Mouse (Mus musculus): Measurements from ENCODE around the gene Hist2h2be. TPM values are rescaled to one million over a fixed set of nuclear protein-coding genes. Genes with fewer than 3 reads are reported as not detected.

Hist2h2be gene
- polyA plus RNA-seq, 2 experiments from 2014 or later = 1.5 to 3.3 TPM

DNA sequence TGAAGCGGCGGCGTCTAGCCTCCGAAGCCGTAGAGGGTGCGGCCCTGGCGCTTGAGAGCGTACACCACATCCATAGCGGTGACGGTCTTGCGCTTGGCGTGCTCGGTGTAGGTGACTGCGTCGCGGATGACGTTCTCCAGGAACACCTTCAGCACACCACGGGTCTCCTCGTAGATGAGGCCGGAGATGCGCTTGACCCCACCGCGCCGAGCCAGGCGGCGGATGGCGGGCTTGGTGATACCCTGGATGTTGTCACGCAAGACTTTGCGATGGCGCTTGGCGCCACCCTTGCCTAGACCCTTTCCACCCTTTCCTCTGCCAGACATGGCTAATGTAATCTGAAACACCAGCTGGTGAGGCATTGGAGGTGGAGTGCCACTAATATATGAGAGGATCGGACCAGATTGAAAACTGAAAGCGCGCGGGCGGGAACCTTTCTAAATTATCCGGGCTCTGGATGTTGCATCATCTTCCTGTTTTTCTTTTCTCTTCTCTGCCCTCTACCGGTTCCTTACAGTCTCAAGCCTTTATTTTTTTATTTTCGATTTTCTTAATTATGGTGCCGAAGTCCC lies 42.1 kb downstream of the Hist2h2be start, which contains the start of gene Hist2h4:
Hist2h4 (minus strand) TSS at position 333 of the 572 bp plus-strand sequence.
- ATAC-seq = peak; percentile 83

DNA sequence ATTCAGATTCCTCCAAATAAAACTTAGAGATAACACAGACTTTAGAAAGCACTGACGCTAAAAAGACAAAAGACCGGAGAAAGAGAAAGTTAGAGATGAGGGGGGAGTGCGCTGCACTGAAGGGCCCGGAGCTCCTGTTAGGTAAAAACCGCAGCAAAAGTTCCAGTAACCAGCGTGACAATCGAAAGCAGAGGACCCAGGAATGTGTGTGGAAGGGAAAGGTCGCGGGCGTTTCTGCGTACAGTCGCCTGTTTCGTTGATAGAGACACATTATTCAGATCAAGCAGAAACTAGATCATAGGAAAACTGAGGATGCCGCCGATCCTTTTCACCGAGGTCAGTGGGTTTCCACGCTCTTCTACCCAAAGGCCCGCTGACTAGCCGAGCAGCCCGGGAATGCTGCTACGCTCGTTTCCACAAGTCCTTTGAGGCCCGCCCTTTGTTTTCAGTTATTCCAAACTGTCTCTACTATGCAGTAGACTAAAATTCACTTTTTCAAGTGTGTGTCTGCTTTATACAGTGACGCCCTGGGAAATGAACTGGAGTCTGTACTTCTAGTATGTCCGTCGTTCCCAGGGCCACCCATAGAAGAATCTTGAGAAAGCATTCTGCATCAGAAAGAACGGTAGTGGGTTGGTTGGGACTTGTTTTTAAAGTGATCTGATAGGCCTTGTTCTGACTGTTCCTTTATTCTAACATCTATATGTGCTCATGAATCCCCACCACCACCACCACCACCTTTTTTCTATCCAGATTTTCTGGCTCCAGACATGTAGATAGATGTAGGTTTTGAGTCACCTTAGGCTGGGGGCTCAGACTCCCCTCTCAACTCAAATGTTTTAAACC lies 42.9 kb downstream of the Hist2h2be start:
- ATAC-seq = peak; percentile 25

DNA sequence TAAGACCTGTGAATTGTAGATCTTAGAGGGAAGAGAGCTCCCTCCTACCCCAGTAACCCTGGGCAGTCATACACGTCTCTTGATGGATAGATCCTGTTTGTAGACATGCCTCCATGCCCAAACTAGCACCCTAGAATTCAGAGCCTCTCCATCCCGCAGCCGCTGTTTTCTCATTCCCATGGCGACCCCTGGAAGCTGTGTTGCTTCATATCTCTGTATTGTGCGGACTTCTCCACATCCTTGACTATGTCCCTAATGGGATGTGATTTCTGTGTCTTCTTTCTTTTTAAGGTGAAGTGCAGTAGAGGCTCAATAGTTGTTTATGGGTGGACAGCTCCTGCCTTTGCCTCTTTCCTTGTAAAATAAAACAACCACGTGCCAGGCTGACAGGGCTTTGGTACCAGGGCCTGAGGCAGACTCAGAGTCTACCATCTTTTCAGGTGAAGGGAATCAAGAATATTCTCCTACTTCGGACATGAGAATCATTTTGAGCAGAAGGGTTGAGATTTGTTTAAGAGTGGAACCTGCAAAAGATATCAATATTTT lies 43.6 kb downstream of the Hist2h2be start:
- no peak for ATAC-seq

DNA sequence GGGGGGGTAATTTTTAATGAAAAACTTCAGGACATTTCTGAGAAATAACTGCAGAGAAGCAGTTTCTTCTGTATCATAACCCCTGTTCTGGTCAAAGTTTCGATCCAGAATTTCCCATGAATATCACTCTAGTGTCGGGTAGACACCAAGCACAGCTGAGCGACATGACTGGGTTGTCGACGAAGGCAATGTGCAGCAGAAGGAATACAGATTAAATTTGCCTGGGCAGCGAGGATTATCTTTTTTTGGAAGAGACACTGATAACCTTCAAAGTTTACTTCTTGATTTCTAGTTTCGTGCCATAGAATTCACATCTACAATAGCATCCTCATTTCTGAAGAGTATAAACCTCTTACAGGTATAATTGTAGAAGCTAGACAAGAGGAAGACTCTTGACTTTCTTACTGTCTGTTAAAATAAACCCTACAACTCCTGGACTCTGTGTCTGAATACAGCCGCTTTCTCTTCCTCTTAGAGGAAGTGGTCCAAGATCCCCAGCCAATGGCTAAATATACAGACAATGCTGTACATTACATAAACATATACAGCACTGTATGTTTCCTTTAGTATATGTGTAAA lies 45.3 kb downstream of the Hist2h2be start:
- ATAC-seq = no peak

DNA sequence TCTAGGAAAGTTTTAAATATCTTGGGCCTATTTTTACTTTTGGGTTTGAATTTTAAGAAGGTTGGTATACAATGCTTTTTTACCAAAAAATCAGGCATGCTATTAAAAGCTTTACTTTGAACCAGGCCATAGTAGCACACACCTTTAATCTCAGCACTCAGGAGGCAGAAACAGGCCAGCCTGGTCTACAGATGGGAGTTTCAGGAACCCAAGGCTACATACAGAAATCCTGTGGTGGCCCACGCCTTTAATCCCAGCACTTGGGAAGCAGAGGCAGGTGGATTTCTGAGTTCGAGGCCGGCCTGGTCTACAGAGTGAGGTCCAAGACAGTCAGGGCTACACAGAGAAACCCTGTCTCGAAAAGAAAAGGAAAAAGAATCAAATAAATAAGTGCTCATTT lies 46.6 kb downstream of the Hist2h2be start:
- ATAC-seq = no peak

DNA sequence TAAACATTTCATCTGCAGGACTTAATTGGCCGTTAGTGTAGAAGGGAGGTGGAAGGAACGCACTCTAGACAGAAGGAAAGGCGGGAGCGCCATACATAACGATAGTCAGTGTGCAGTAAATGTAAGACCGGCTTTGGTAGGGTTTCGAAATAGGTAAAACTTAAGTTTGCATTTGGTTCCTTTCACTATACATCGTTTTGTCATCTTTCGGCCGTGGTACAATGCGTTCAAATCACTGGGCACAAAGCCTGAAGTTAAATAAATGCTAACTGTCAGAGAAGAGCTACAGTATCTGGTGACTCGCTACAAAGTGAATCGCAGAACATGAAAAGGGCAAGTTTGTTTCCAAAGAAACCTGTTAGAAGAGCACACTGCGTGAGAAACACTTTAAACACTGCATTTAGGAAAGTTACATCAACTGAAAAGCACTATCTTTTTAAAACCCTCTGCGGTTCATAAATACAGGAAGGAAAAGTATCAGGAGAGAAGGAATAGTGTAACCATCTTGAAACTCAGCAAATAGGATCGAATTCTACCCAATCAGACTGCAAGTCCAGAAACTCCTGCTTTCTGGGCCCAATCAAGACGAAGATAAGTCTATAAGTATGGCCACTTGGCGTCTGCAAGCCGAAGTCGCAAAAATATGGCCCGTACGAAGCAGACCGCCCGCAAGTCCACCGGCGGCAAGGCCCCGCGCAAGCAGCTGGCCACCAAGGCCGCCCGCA lies 47.3 kb downstream of the Hist2h2be start, which contains the start of gene Hist2h3b:
Hist2h3b (plus strand) TSS at position 604 of the 725 bp plus-strand sequence.
- ATAC-seq = peak; percentile 33

DNA sequence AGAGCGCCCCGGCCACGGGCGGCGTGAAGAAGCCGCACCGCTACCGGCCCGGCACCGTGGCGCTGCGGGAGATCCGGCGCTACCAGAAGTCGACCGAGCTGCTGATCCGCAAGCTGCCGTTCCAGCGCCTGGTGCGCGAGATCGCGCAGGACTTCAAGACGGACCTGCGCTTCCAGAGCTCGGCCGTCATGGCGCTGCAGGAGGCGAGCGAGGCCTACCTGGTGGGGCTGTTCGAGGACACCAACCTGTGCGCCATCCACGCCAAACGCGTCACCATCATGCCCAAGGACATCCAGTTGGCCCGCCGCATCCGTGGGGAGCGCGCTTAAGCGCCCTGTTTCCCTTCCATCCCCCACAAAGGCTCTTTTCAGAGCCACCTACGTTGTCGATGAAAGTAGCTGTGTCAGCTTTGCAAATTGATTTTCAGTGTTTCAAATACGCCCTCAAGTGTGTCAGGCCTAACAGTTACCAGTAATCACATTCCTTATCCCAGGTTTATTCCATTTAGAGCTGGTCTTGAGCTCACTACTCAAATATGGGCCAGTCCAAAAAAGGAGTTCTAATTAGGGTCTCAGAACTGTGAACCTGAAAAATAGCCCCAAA lies 48.0 kb downstream of the Hist2h2be start:
- peak; percentile 11 for ATAC-seq

DNA sequence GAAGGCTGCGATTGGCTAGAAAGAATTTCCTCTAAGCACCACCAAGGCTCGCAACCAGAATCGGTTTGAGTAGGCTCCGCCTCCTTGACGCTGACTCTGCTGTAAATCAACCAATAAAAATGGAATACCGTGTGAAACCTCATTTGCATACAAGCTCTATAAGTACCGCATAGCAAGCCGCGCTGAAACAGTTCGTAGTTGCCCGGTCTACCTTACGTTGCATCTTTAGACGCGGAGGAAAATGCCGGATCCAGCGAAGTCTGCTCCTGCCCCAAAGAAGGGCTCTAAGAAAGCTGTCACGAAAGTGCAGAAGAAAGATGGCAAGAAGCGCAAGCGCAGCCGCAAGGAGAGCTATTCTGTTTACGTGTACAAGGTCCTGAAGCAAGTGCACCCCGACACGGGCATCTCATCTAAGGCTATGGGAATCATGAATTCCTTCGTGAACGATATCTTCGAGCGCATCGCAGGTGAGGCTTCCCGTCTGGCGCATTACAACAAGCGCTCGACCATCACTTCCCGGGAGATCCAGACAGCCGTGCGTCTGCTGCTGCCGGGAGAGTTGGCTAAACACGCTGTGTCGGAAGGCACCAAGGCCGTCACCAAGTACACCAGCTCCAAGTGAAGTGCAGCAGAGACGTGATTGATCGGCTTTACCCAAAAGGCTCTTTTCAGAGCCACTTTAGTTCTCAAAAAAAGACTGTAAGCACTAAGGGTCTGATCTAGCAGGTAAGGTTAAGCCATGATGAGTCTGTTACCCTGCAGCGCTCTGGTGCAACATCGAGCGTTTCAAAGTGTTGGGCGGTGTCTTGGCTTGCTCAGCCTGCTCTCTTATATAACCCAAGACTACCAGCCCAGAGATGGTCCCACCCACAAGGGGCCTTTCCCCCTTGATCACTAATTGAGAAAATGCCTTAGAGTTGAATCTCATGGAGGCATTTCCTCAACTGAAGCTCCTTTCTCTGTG lies 48.9 kb downstream of the Hist2h2be start, which contains the start of gene Hist2h2bb:
Hist2h2bb (plus strand) TSS at position 242 of the 964 bp plus-strand sequence.
- ATAC-seq = peak; percentile 86

Other genes starting within 250 kb of the Hist2h2be start
- gene Plekho1, start 225.1 kb upstream of the Hist2h2be start, polyA plus RNA-seq (2017; shearing (Covaris generic)) = 10 to 100 TPM in 1 of 2 experiments, 1 to 10 TPM in 1; 7.5 to 12.8 TPM
- gene Vps45, start 162.7 kb upstream of the Hist2h2be start, polyA plus RNA-seq (2017; shearing (Covaris generic)) = 10 to 100 TPM; 18.8 to 22.7 TPM
- 10 to 100 TPM in 1 of 2 experiments, 1 to 10 TPM in 1; 8.0 to 12.0 TPM for gene Otud7b, start 116.6 kb upstream of the Hist2h2be start, polyA plus RNA-seq (2017; shearing (Covaris generic))
- gene Mtmr11, start 59.1 kb upstream of the Hist2h2be start, polyA plus RNA-seq (2017; shearing (Covaris generic)) = 1 to 10 TPM in 1 of 2 experiments, under 1 TPM in 1; 0.62 to 2.0 TPM
- 10 to 100 TPM; 65.6 to 75.0 TPM for gene Sf3b4, start 48.8 kb upstream of the Hist2h2be start, polyA plus RNA-seq (2017; shearing (Covaris generic))
- gene Sv2a, start 40.0 kb upstream of the Hist2h2be start, polyA plus RNA-seq (2017; shearing (Covaris generic)) = 1 to 10 TPM in 1 of 2 experiments, under 1 TPM in 1; 0.83 to 1.9 TPM
- 10 to 100 TPM; 31.4 to 31.8 TPM for gene Bola1, start 1.4 kb upstream of the Hist2h2be start, polyA plus RNA-seq (2017; shearing (Covaris generic))
- 1 to 10 TPM in 1 of 2 experiments, not detected in 1; 1.3 TPM for gene Hist2h2ab, start 1.3 kb upstream of the Hist2h2be start, polyA plus RNA-seq (2017; shearing (Covaris generic))
- gene Hist2h2ac, start 239 bp upstream of the Hist2h2be start, polyA plus RNA-seq (2017; shearing (Covaris generic)) = 10 to 100 TPM in 1 of 2 experiments, 1 to 10 TPM in 1; 5.3 to 11.8 TPM
- gene Hist2h3c2, start 18.0 kb downstream of the Hist2h2be start, polyA plus RNA-seq (2017; shearing (Covaris generic)) = 1 to 10 TPM in 1 of 2 experiments, under 1 TPM in 1; 0.56 to 2.5 TPM
- gene Hist2h2aa2, start 19.2 kb downstream of the Hist2h2be start, polyA plus RNA-seq (2017; shearing (Covaris generic)) = 10 to 100 TPM in 1 of 2 experiments, not detected in 1; 86.9 TPM
- 10 to 100 TPM in 1 of 2 experiments, not detected in 1; 46.6 TPM for gene Hist2h2aa1, start 24.4 kb downstream of the Hist2h2be start, polyA plus RNA-seq (2017; shearing (Covaris generic))
- not detected for gene Hist2h3c1, start 25.6 kb downstream of the Hist2h2be start, polyA plus RNA-seq (2017; shearing (Covaris generic))
- gene Hist2h4, start 42.2 kb downstream of the Hist2h2be start, polyA plus RNA-seq (2017; shearing (Covaris generic)) = 1 to 10 TPM; 1.9 to 2.2 TPM
- 10 to 100 TPM; 23.4 to 32.3 TPM for gene Hist2h3b, start 47.5 kb downstream of the Hist2h2be start, polyA plus RNA-seq (2017; shearing (Covaris generic))
- 10 to 100 TPM in 1 of 2 experiments, 1 to 10 TPM in 1; 5.2 to 11.1 TPM for gene Hist2h2bb, start 48.6 kb downstream of the Hist2h2be start, polyA plus RNA-seq (2017; shearing (Covaris generic))
- not detected for gene Fcgr1, start 72.8 kb downstream of the Hist2h2be start, polyA plus RNA-seq (2017; shearing (Covaris generic))
- under 1 TPM in 1 of 2 experiments, not detected in 1; 0.32 TPM for gene BC107364, start 231.2 kb downstream of the Hist2h2be start, polyA plus RNA-seq (2017; shearing (Covaris generic))

Measured in activated CD4-positive, CD25-positive, alpha-beta regulatory T cell, adult 4 months (primary cell).